Mouse (Mus musculus): ENCODE data around the gene Ppp1r27.
A peak's percentile ranks its signal among the peaks of the same experiment; 100 is the strongest.
"Not testable (repeated sequence)": the region's sequence is repeated elsewhere in the genome, so short reads cannot be mapped to it uniquely, and the experiment has no call there.

Ppp1r27 gene

DNA sequence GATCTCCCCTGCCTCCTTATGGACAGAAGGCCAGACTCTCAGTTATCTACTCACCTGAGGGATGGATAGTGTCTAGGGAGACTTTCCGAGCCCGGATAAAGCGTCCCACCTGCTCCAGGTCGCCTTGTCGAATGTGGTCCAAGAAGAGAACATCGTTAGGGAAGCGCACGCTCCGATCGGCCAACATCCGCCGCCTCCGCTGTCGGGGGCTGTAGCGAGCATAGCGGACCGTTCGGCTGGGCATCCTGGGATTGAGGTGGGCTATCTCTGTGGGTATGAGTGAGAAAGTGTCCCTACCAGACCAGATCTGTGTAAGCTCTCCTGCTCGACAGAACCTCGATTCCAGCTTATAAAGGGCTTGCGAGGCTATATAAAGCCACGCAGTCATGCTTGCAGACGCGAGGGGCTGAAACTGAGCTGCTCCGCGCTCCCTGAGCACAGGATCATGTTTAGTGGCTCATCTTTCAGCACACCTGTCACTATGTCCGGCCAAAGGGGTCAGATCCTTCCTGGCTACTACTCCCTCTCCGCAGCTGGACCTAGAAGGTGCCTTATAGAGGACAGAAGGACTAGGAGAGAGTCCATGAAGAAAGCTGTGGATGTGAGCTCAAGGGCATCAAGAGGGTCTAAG lies at the start of gene Ppp1r27:
Gene Ppp1r27 (minus strand): TSS at position 323 of the 631 bp plus-strand sequence.
- no peak for DNase-seq

DNA sequence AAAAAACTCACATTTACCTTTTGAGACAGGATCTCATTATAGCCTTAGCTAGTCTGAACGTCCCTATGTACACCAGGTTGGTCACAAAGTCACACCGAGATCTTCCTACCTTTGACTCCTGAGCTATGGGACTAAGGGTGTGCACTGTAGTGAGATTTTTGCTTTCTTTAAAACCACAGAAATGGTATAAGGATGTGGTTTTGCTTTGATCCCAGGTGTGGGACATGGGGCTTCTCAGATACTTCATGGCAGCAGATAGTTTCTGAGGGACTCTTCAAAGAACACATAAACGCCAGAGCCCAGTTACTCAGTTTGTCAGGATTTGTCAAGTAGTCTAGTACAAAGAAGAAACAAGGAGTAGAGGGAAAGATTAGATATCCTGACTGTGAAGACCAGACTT lies 49.8 kb upstream of the Ppp1r27 start:
- DNase-seq: no peak

DNA sequence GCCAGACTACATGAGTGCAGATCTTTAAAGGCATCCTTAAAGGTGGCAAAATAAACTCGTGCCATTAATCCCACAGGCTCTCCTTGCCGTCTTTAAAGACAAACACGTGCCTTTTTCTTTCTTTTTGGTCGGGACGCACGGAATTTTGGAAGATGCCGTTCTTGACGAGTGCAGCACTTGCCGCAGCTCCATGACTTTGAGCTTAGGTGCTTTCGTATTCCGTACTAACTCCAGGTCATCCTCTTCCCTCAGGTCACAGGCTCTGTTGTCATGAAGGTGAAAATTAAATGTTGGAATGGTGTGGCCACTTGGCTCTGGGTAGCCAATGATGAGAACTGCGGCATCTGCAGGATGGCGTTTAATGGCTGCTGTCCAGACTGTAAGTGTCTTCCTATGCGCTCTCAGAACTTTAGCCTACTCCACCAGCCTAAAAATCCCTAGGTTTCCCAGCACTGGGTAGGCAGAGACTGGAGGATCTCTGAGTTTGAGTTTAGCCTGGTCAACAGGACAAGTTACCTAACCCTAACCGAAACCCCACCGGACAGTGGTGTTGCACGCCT lies 48.1 kb upstream of the Ppp1r27 start:
- no peak for DNase-seq

DNA sequence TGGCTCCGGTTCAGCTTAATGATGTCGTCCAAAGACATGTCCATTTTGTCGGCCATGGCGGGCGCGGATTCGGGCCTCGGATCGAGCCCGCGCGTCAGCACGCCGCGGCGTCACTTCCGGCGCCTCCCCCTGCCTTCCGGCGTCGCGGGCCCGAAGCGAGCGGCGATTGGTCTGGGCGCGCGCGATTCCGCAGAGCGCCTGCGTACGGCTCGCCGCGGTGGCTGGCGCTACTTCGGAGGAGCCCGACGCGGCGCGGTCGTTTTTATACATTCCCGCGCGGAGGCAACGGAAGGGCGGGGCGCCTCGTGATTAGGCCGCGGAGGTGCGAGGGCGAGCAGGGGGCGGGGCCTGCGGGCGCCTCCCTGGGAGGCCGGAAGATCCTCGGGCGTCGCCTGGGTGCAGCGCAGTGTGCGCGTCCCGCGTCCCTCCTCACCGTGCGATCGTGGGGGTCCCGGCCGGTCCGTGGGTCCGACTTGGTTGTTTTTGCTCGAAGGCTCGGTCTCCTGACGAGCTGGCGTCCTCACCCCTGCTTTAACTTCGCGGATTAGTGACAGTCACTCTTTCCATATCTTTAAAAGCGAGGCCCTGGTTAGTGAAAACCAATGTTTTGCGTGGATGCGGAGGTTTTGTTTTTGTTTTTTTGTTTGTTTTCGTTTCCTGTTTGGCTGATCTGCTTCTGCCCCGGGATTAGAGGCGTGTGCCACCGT lies 47.5 kb upstream of the Ppp1r27 start, which contains the start of the genes Alyref and Anapc11:
Gene Alyref (minus strand): TSS at position 83 of the 707 bp plus-strand sequence.
Gene Anapc11 (plus strand): TSS at position 139 of the 707 bp plus-strand sequence.
- peak; percentile 95 for DNase-seq

DNA sequence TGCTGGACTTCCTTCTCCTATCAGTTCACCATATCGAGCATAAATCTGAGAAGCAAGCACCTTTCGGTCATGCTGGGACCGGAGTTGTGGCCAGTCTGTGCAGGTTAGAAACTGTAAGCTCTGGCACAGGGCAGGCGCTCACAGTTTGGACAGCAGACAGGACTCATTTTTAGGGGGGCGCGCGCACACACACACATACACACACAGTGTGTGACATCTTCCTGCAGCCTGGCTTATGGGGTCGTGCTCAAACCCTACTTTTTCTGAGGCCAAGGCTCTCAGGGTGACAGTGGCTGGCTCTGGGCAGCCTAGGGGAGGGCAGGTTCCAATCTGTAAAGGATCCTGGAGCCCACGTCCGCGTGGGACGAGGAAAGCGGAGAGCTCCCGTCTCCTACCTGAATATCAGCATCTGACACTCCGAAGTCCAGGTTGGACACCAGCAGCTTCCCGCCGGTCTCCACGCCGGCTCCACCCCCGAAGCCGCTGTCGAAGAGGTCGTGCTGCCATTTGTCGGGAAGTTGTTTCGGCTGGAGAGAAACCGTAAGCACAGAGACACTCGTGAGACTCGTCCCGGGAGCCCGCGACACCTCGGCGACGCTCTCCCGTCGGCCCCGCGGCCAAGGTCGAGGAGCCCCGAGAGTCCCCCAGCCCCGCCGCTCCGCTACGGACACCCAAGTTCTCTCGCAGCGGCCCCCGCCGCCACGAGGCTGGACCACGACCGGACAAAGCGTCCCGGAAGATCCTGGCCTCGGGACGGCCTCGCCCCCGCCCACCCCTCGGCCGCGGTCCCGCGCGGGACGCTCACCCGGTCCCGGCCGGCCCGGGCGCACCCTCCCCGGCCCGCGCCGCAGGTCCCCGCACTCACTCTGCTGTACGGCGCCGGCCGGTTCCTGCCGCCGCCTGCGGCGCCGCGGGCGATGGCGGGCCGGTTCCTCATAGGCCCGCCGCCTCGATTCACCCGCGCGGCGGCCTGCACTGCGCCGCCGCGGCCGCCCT lies 46.6 kb upstream of the Ppp1r27 start:
- no peak for DNase-seq

DNA sequence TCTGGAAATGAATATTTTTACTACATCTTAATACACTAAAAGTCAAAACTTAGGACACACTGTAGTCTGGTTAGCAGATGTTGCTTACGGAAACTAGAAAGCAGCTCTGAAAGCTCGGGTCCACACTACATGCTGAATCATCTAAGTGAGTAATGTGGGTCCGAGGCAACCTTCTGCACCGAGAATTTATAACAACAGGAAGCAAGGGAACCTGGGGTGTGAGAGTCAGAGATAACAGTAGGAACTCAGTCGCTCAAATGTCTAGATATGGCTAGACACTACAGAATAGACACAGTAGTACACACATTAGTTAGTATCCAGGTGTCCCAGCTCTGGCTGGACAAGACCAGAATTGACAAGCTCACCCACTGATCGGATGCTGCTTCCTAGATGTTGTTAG lies 37.6 kb upstream of the Ppp1r27 start:
- DNase-seq: no peak

DNA sequence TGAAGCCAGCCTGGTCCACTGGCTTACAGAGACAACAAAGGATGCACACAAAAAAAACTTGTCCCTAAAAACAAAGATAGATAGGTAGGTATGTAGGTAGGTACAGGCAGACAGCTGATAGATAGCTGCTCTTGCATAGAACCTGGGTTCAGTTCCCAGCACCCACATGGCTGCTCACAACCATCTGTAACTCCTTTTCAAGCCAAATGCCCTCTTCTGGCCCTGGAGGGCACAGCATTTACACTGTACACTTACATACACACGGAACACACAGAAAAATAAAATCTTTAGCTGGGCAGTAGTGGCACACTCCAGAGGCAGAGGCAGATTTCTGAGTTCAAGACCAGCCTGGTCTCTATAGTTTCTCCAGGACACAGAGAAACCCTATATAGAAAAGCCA lies 33.0 kb upstream of the Ppp1r27 start:
- DNase-seq: no peak

DNA sequence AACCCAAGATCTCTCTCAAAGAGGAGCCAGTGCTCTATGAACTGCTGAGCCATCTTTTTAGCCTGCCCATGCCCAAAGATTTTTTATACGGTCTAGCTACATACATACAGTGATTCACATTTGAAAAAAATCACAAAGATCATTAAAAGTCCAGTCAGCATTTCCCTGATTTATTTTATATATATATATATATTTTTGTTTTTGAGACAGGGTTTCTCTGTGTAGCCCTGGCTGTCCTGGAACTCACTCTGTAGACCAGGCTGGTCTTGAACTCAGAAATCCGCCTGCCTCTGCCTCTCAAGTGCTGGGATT lies 32.0 kb upstream of the Ppp1r27 start:
- not testable (repeated sequence) for DNase-seq

DNA sequence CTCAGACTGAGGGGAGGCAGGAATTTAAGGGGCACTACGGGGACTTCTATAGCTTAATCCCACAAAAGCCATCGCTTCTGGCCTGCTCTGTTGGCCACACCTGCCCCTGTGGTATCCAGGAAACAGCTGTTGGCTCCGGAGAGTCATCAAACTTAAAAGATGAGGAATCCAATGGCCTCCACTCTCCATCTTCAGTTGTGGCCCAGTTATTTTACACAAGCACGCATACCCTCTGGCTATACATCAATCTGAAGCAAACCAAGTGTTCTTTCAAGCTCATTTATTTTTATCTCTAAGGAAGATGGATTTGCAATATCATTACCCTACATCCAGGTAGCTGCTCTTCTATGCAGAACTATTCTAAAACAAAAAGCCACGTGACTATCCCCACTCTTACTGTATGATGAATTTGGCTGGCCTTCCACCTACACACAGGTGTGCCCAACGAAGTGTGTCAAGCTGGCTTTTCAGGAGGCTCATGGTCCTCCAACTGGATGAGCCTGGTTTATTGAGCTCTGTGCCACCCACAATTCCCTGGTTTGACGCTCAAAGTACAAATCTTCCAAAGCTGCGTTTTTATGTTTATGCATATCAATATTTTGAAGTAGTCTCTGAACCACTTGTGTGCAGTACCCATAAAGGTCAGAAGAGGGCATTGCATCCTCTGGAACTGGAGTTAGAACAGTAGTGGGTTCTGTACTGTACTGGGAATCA lies 31.5 kb upstream of the Ppp1r27 start:
- DNase-seq: peak; percentile 84

DNA sequence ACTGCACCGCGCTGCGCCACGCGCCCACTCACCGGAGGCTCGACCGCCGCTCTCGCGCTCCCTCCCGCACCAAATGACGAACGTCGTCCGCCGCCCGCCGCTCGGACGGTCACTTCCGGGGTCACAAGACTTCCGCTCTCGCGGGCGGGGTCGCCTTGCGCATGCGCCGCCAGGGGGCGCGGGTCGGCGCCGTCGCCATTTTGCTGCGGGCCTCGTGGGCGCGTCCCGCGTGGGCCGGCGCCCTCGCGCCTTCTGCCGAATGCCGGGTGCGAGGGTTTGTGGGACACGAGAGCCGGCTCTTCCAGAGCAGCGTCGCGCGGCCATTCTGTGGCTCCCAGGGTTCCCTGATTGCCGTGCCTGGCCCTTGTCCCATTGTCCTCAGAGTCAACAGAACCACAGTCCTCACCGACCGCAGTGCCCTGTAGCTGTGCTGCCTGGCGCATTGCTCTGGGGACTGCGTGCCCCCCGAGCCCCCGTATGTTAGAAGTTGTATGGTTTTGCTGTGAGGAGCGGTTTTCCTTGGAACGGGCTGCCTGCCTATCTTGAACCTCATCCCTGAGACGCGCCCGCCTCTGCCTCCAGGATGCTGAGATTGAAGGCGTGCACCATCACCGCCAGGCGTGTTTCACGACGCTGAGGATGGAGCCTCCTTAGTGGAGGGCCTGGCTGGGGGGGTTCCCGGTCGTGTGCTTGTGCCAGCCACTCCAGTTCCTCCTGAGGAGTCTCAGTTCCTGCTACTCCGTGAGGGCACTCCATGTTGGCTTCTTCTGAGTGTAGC lies 30.7 kb upstream of the Ppp1r27 start, which contains the start of gene Arhgdia:
Gene Arhgdia (minus strand): TSS at position 135 of the 778 bp plus-strand sequence.
- peak; percentile 89 for DNase-seq

DNA sequence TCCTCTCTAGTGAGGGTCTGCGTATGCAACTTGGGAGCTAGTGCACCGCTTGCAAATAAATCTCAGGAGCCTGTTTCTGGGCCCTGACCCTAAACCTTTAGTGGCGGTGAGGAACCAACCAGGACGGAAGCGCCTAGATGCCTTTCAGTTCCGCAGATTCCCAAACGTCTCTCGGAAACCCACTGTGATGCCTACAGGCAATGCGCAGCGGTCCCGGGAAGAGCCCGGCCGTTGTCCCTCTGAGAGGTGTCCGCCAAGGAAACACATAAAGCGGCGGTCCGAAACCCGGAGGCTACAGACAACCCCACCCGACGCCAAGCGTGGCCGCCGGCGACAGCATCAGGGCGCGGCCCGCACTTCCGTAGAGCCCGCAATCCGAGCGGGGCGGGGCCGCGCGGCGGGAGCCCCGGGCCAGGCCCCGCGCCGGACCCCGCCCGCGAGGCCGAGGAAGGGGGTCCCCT lies 30.0 kb upstream of the Ppp1r27 start:
- peak; percentile 58 for DNase-seq

DNA sequence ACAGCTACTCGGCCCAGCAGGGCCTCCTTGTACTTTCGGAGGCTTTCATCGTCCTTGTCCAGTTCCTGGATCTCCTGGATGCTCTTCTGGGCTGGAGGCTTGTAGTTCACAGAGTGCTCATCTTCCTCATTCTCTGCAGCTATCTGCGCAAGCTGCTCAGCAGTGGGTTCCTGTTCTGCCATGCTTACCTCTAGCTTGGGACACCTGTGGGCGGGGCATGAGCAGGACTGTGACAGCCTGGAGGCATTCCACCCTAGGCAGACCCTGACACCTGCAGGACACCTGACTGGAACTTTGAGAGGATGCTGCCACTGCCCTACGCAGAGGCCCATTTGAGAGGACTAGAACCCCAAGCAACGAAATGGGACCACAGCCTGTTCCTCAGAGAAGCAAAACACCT lies 29.3 kb upstream of the Ppp1r27 start:
- peak; percentile 67 for DNase-seq

DNA sequence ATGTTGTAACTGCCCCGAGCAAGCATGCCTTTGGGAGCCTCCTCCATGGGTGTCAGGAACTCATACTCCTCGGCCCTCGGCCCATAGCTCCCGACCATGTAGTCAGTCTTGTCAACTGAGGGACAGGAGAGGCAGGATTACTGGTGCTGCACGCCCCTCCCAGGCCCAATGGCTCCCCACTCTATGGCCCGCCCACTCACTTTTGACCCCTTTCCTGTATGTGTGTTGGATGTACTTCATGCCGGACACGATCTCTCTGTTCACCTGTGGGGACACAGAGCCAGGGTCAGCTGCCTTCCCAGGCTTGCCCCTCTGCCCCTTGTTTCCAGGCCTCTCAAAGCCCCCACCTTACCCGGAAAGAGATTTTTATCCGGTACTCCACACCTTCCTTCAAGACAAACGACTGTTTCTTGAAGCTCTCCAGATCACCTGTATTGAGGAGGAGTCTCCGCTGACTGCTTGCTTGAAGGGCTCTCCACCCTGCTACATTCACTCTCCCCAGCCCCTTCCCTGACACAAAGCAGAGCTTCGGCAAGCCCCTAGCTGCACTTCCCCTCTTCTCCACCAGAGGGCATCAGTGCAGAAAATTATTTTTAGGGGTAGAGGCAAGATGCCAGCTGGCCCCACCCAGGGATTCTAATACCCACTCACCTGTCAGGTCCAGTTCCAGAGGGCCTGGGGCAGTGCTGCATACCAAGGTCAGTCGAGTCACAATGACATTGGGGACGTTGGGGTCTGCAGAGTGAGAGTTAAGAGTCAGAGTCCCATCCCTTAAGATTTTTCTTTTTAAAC lies 28.6 kb upstream of the Ppp1r27 start:
- DNase-seq: peak; percentile 85

DNA sequence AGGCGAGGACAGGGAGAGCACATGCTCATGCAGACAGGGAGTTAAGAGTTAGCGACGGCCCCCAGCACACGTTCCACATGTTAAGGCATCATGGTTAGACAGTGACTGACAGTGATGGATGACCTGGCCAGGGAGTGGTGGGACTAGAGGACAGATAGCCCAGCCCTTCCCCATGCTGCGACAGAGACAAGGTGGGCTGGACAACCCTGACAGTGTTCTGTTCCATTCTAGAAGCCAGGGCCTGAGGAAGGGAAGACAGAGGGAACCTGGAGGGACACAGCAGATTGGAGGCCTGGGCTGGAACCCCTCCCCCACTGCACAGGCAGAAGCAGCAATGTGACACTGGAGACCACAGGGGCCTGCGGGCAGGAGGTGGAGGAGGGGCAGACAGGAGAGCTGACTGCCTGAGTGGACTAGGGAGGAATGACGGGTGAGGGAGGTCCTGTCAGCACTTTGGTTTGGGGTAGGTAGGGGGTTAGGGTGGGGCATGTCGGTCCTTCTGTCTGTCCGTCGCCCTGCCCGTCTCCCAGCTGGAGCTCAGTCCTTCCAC lies 27.8 kb upstream of the Ppp1r27 start:
- DNase-seq: no peak

DNA sequence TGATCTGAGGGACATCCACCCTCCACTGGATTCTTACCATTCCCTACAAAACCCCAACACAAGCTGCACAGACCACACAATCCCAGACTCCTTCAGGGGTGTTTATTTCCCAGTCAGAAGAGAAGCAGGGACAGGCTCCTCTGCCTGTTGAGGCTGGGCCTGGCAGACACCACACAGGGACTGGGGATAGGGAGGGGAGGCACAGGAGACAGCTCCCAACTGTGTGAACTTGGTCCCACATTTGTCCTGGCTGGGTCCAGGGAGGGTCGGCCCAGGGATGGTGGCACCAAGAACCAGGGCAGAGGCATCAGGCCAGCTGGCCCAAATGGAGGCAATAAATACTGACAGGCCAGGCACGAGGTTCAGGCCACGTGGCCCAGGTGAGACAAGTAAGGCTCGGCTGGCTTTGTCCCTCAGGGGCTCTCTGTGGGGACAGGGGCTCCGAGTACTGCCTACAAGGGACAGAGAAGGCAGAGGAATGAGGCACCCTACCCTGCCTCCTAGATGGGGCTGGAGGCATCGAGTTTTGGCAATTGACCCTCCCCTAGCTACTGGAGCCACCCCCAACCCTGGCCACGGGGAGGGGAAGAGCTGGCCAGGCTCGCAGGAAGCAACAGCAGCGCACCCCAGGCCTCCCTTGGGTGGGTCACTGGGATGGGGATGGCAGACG lies 27.2 kb upstream of the Ppp1r27 start:
- no peak for DNase-seq

DNA sequence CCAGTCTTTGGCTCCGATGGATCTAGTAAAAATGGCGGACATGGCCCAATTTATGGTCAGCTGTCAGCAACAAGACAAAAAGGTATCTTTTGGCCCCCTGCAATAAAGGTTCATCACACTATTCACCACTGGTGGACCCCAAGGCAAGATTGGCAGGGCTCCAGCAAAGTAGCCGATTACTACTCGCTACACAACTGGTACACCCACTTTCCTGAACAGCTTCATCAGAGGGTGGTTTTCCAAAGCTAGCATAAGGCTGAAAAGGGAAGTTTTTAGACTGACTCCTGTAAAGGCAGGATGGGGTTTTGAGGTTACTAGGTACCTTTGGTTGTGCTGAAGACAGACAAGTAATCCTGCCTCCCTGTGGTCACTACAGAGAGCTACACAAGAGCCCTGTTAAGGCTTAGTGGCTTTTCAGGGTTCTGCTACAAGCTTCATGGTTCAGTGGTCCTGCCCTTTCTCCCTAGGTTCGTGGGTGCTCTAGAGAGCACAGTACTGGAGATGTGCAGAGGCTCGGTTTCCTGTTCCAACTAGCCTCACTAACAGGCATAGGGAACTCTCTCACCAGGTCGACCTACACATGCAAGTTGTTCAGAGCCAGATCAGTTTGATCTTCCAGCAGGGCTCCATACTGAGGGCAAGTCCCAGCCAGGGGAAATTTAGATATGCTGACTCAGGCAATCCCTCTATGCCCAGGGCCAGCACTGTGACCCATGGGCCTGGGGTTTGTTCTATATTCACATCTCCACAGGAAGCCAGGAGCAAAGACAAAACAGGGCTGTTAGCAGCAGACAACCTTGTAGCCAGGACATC lies 26.5 kb upstream of the Ppp1r27 start:
- DNase-seq: no peak

DNA sequence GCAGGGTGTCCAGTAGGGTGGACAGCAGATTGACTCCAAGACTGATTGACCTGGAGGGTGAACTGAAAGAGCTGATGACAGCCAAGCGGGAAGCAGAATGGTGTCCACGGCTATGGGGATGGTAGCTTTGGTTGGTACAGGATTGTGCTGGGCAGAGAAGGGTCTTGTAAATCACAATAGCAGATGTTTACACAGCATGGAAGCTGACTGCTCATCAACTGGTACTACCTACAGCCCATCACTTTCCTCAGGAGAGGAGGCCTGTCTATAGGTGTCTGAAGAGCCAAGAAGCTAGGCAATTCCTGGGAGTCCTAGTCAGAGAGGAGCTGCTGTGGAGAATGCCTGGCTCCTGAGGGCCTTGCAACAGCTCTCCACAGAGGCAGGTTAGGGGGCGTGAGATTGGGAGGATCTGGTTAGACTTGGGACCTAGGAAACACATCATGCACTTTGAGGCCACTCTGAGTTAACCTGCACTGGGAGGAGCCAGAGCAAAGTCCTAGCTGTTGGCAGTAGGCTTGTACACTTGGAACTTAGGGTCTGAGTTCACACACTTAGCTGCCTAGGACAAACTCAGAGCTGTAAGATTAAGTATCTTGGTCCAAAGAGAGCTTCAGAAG lies 25.5 kb upstream of the Ppp1r27 start:
- DNase-seq: no peak

DNA sequence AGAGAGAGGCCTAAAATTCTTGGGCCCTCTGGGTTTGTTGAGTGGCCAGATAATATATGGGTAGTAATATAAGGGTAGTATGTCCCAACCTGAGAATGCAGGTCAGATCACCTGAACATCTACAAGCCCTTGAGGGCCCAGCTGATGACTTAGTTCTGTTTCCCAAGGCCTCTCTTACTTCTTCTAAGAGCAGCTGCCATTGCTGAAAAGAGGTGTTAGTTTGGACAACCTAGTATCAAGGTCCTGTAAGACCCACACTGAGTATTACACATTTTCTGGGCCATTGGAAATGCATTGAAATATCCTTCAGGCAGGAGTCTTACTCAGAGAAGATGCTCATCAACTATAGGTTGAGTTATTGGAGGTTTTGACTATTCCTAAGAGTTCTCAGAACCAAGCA lies 25.0 kb upstream of the Ppp1r27 start:
- DNase-seq: no peak

Measured in lung, postnatal 36 days (tissue).